Mouse (Mus musculus): ENCODE results near the gene Hspa1b. TPM values are rescaled to one million over a fixed set of nuclear protein-coding genes. Genes with fewer than 3 reads are reported as not detected.
"Not testable (repeated sequence)": the region's sequence is repeated elsewhere in the genome, so short reads cannot be mapped to it uniquely, and the experiment has no call there.

The Hspa1b gene
- polyA plus RNA-seq, 1 experiment from 2014 or later = 0.26 TPM

- Histone ChIP-seq H3K4me3 (peak overlapping the region; percentile 86), H3K27ac (peak overlapping the region; percentile 90), H3K9me3 (no peaks in the 10 kb centered on the region), H3K36me3 (peaks cover 18% of the 10 kb centered on the region), H3K9ac (peak overlapping the region; percentile 98), H3K27me3 (peaks cover 7% of the 10 kb centered on the region), H3K4me1 (peaks cover 13% of the 10 kb centered on the region), H3K4me2 (peak overlapping the region; percentile 79)
- under 1% methylated on average over 29 of the region's 29 CpGs for WGBS
- ATAC-seq (ENCODE audit: borderline replicate concordance, extremely low read depth, low FRiP score, low TSS enrichment) = no peak; the same call in 1 of the 2 replicates
Measured at GRCm38 (mm10) chr17:34951636-34952377, 7.2 kb downstream of the Hspa1b start.

- peaks cover 18% of the 10 kb centered on the region for H3K36me3 ChIP-seq
- peak overlapping the region; percentile 79 for H3K4me2 ChIP-seq
- H3K27ac ChIP-seq = peak overlapping the region; percentile 90
- 26% methylated on average over 10 of the region's 10 CpGs for WGBS
- no peaks in the 10 kb centered on the region for H3K9me3 ChIP-seq
- peaks cover 13% of the 10 kb centered on the region for H3K4me1 ChIP-seq
- peaks cover 3% of the 10 kb centered on the region; the same call in 1 of the 2 replicates for H3K27me3 ChIP-seq
- ATAC-seq (ENCODE audit: borderline replicate concordance, extremely low read depth, low FRiP score, low TSS enrichment) = no peak
- peak overlapping the region; percentile 98 for H3K9ac ChIP-seq
- H3K4me3 ChIP-seq = peak overlapping the region; percentile 86
Measured at GRCm38 (mm10) chr17:34950514-34951455, 8.3 kb downstream of the Hspa1b start.

DNA sequence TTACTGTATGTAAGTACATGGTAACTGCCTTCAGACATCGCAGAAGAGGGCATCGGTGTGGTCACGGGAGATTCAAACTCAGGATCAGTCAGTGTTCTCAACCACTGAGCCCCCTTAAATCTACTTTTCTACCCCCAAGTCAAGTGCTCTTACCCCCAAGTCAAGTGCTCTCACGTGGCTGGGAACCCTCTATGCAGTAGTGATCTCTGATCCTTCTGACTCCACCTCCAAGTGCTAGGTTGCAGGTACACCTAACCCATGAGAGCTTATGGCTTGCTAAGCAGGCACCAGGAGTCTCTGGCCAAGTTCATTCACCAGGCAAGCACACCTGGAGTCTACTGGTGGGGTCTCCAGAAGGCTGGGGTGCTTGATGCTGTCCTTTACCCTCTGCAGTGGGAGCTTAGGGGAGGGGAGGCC, 9.5 kb downstream of the Hspa1b start:
- 27% methylated on average over 4 of the region's 4 CpGs for WGBS
- peak overlapping the region; percentile 34; the same call in 1 of the 2 replicates for H3K27ac ChIP-seq
- no peak overlapping the region for H3K9ac ChIP-seq

DNA sequence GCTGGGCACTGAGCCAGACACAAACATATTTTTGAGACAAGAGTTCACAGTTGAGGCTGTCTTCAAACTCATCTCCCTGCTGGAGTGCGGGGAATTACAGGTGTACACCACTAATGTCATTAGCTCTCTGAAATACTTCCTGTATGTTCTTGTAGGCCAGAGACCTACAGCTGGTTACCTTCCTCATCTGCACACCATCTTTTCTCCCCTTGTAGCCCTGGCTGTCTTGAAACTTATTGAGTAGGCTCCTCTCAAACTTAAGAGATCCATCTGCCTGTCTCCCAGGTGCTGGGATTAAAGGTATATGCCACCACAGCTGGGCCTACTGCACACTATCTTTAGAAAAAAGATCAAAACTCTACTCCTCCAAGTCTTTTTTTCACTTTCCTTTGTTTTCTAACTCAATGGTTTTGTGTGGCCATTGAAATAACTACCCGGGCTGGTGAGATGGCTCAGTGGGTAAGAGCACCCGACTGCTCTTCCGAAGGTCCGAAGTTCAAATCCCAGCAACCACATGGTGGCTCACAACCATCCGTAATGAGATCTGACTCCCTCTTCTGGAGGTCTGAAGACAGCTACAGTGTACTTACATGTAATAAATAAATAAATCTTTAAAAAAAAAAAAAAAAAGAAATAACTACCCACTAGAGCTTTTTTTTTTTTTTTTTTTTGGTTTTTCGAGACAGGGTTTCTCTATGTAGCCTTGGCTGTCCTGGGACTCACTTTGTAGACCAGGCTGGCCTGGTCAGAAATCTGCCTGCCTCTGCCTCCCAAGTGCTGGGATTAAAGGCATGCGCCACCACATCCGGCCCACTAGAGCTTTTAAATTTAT, 10.1 kb downstream of the Hspa1b start:
- WGBS = 57% methylated on average over 9 of the region's 9 CpGs
- H3K9ac ChIP-seq; H3K4me2 ChIP-seq; H3K9me3 ChIP-seq; H3K27me3 ChIP-seq; ATAC-seq (ENCODE audit: borderline replicate concordance, extremely low read depth, low FRiP score, low TSS enrichment); H3K4me3 ChIP-seq: not testable (repeated sequence)
- Histone ChIP-seq H3K36me3 (peaks cover 18% of the 10 kb centered on the region), H3K4me1 (peaks cover 20% of the 10 kb centered on the region), H3K27ac (peak overlapping the region; percentile 34; the same call in 1 of the 2 replicates)

More for the DNA sequence above, 9.5 kb downstream of the Hspa1b start:
- no peak for ATAC-seq (ENCODE audit: borderline replicate concordance, extremely low read depth, low FRiP score, low TSS enrichment)
- no peaks in the 10 kb centered on the region for H3K27me3 ChIP-seq
- peaks cover 18% of the 10 kb centered on the region for H3K36me3 ChIP-seq
- H3K4me2 ChIP-seq = no peak overlapping the region
- no peak overlapping the region for H3K4me3 ChIP-seq
- H3K9me3 ChIP-seq = no peaks in the 10 kb centered on the region
- H3K4me1 ChIP-seq = peaks cover 15% of the 10 kb centered on the region

GRCm38 (mm10) chr17:34947606-34948005, 11.4 kb downstream of the Hspa1b start:
- no peaks in the 10 kb centered on the region for H3K27me3 ChIP-seq
- ATAC-seq (ENCODE audit: borderline replicate concordance, extremely low read depth, low FRiP score, low TSS enrichment) = no peak
- no peak overlapping the region for H3K9ac ChIP-seq
- H3K4me2 ChIP-seq = no peak overlapping the region
- peaks cover 20% of the 10 kb centered on the region for H3K4me1 ChIP-seq
- WGBS = 25% methylated on average over 8 of the region's 8 CpGs
- peaks cover 18% of the 10 kb centered on the region for H3K36me3 ChIP-seq
- no peak overlapping the region for H3K4me3 ChIP-seq
- no peaks in the 10 kb centered on the region for H3K9me3 ChIP-seq
- H3K27ac ChIP-seq = no peak overlapping the region

- Histone ChIP-seq H3K4me3 (no peak overlapping the region), H3K9ac (no peak overlapping the region), H3K36me3 (peaks cover 18% of the 10 kb centered on the region), H3K27me3 (no peaks in the 10 kb centered on the region), H3K9me3 (no peaks in the 10 kb centered on the region), H3K27ac (no peak overlapping the region), H3K4me2 (no peak overlapping the region), H3K4me1 (peaks cover 26% of the 10 kb centered on the region)
- 89% methylated on average over 5 of the region's 5 CpGs for WGBS
- no peak for ATAC-seq (ENCODE audit: borderline replicate concordance, extremely low read depth, low FRiP score, low TSS enrichment)
Measured at GRCm38 (mm10) chr17:34946486-34947140, 12.4 kb downstream of the Hspa1b start.

DNA sequence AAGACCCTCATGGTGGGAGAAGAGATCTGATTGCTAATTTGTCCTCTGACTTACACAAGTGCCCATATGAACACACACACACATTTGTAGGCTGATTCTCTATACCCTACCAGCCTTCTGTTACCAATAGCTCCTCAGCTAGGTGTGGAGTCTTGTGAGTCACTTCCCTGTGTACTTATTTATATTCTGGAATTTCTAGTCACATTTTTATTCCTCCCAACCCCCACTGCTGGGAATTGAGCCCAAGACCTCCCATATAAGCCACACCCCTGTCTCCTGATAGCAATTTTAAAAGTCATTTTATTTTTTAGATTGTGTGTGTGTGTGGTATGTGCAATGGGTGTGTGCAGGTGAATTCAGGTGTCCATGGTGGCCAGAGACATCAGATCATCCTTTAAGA, 14.7 kb downstream of the Hspa1b start:
- Histone ChIP-seq H3K36me3 (peaks cover under 1% of the 10 kb centered on the region; the same call in 1 of the 2 replicates), H3K27ac (no peak overlapping the region), H3K27me3 (no peaks in the 10 kb centered on the region), H3K4me2 (no peak overlapping the region), H3K9me3 (no peaks in the 10 kb centered on the region), H3K9ac (no peak overlapping the region), H3K4me3 (no peak overlapping the region), H3K4me1 (peaks cover 16% of the 10 kb centered on the region)
- no peak for ATAC-seq (ENCODE audit: borderline replicate concordance, extremely low read depth, low FRiP score, low TSS enrichment)

DNA sequence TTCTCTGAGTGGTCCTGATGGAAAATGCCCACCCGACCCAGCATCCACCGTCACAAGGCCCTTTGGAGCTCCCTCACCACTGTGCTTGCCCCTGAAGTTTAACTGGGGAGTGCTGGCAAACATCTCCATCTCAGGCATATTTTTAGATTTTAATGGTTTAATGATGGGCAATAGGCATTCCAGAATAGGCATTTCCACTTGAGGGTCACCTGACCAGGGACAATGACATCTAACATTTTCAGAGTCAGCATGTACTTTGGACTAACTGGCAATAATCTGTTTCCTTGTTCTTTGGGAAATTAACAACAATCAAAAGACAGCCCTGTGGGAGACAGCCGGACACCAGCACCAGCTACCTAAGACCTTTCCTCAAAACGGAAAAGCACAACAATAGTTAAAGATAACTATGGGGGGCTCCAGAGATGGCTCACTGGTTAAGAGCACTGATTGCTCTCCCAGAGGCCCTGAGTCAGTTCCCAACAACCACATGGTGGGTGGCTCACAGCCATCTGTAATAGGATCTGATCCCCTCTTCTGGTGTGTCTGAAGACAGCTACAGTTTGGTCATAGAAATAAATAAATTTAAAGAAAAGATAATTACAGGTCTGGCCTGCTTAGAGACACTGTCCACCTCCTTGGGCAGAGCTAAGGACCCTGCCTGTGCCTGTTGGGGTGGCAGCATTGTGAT, 15.8 kb downstream of the Hspa1b start:
- 77% methylated on average over 4 of the region's 4 CpGs for WGBS
- no peak for ATAC-seq (ENCODE audit: borderline replicate concordance, extremely low read depth, low FRiP score, low TSS enrichment)
- Histone ChIP-seq H3K4me1 (peaks cover 16% of the 10 kb centered on the region), H3K36me3 (no peaks in the 10 kb centered on the region), H3K4me2 (no peak overlapping the region), H3K27me3 (no peaks in the 10 kb centered on the region), H3K27ac (no peak overlapping the region), H3K4me3 (no peak overlapping the region), H3K9me3 (no peaks in the 10 kb centered on the region), H3K9ac (no peak overlapping the region)

DNA sequence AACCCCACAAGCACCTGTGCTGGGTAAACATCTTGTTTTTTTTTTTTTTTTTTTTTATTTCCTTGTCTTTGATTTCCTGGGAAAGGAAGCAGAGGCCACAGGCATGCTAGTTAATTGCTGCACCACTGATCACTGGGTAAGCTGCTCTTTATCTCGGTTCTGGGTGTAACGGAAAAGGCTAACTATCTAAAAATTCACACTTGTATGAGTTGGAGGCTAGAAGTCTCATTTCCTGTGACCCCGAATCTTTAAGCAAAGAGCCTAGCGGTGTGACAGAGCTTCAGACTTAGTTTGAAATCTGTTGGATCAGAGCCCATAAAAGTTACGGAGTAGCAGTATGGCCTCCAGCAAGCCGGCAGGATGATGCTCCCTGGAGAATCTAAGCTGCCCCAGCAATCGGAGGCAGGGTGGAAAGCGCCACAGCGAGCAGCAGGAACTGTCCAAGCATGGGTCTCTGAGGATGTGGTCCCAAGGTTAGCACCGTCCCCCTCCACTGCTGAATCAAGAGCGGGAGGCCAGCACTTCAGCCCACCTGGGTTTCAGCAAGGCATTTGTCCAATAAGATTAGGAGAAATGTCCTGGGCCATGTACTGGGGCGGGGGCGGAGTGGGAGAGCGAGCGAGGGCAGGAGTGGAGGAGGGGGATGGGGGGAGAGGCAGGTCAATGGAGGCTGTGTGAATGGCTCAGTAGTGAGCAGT, 17.5 kb downstream of the Hspa1b start:
- WGBS = 7% methylated on average over 15 of the region's 15 CpGs
- ATAC-seq (ENCODE audit: borderline replicate concordance, extremely low read depth, low FRiP score, low TSS enrichment) = no peak

DNA sequence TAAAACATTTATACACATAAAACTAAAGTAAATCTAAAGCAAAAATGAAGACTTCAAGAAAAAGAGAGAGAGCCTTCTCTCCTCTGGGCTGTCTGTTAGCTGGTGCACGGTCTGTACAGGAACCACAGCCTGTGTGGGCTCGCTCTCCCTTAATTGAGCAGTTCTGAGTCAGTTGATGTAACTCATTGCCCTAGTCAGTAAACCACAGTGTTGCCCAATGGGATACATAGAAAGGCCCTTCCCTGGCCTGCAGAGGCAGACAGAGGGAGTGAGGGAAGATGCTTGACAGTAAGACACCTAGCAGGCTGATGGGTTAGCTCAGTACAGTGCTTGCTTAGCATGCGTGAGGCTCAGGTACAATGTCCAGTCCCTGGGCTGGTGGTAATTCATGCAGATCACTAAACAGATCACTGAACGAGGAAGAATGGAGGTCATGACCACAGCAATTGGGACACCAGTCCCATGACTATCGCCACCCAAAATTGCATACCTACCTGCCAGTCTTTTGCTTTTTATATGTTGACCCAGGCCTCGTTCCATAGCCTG, 21.0 kb downstream of the Hspa1b start:
- Histone ChIP-seq H3K4me3 (no peak overlapping the region), H3K27me3 (no peaks in the 10 kb centered on the region), H3K9me3 (no peaks in the 10 kb centered on the region), H3K9ac (no peak overlapping the region), H3K36me3 (no peaks in the 10 kb centered on the region), H3K4me2 (no peak overlapping the region), H3K4me1 (peaks cover 9% of the 10 kb centered on the region), H3K27ac (no peak overlapping the region)
- no peak for ATAC-seq (ENCODE audit: borderline replicate concordance, extremely low read depth, low FRiP score, low TSS enrichment)
- WGBS = 80% methylated on average over 6 of the region's 6 CpGs

More for the DNA sequence above, 17.5 kb downstream of the Hspa1b start:
- peak overlapping the region; percentile 49 for H3K4me2 ChIP-seq
- H3K9ac ChIP-seq = peak overlapping the region; percentile 11
- H3K9me3 ChIP-seq = no peaks in the 10 kb centered on the region
- peak overlapping the region; percentile 13; the same call in 1 of the 2 replicates for H3K4me3 ChIP-seq
- no peaks in the 10 kb centered on the region for H3K27me3 ChIP-seq
- H3K27ac ChIP-seq = no peak overlapping the region
- no peaks in the 10 kb centered on the region for H3K36me3 ChIP-seq
- H3K4me1 ChIP-seq = peaks cover 16% of the 10 kb centered on the region
